Mouse (Mus musculus): ENCODE measurements at regions not wholly inside any gene's neighbourhood (a gene's known extent, or its start where the extent isn't known, plus 50 kb on each side); places are given as distances from the start of the nearest gene placed in this dataset.

GRCm38 (mm10) chr16:84039946-84040345 is 475.0 kb upstream of the A730009L09Rik start:
- no peak for DNase-seq (ENCODE audit: low spot score in 2 of 2)

- DNase-seq (ENCODE audit: low spot score in 2 of 2): peak; percentile 14 to 32
Measured at GRCm38 (mm10) chr16:84042010-84042449, 472.9 kb upstream of the A730009L09Rik start.

- no peak for DNase-seq (ENCODE audit: low spot score in 2 of 2)
Measured at GRCm38 (mm10) chr16:84045333-84045732, 469.6 kb upstream of the A730009L09Rik start.
